Comparison of ENCODE assay signal across 17 mouse cellular contexts in the genomic region with DNA sequence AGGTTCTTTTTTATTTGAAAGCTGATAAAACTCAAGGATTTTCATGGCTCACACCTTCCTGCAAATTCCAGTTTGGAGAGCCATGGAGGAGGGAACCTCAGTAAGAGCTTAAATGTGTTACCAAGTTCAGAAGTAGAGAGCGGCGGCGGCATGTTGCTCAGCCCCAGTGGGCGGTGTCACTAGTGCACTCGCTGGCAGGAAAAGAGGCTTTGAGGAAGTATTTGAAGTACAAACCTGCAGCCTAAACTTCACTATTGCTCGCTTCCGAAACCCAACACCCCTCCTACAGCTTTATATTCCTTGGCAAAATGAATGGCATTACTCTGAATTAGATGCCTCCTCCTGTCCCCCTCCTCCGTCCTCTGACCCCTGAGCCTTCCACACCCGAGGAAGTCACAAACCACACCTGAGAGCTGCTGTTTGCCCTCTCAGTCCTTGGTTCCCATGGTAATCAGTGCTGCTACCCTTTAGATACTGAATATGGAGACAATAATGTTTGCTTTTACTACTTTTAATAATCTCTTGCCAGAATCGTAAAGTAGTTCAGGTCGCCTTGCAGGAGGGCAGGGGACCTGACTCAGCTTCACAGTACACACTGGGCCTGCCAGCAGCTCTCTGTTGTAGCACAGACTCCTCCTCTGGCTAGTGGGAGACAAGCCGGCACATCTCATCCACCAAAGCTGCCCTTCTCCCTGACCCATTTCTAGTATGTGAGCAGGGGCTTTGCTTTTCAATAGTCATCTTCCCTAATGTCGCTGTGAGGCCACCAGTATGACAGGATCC.
DNase-seq lines count a peak whose midpoint lies in the region; ATAC-seq lines count a peak whose summit lies in the region.
"Had no signal": no experiment of that assay in that cellular context is flagged by ENCODE, and none has a peak within 500 bp of the region (broad histone marks: within the 10 kb centered on the region; RNA-seq: fewer than 3 reads in every experiment).

No protein-coding gene starts in this region.

- 92% methylated on average over 13 of the region's 13 CpGs for WGBS in hindbrain, embryonic 10.5 days

- ATAC-seq in megakaryocyte, adult 5-6 weeks (ENCODE audit: poor library complexity, severe bottlenecking) = peak; percentile 87
- ATAC-seq: Patski had no signal

- H3K4me1 ChIP-seq in hindbrain, embryonic 10.5 days (replicated peaks) = peaks cover 13% of the 10 kb centered on the region

- H3K36me3 ChIP-seq in hindbrain, embryonic 10.5 days = peaks cover 86% of the 10 kb centered on the region

- DNase-seq in heart, adult 11 months = peak; percentile 82
- DNase-seq in heart, adult 9 months (ENCODE audit: low spot score in 2 of 2) = no peak
- peak; percentile 58 for DNase-seq in CD4-positive, CD25-positive, alpha-beta regulatory T cell, adult 2 months (ENCODE audit: low read depth, low spot score)
- peak; percentile 33 for DNase-seq in induced T-regulatory cell, adult 2 months (ENCODE audit: low read depth)
- no peak for DNase-seq in right cerebral cortex, postnatal 25 days
- DNase-seq in hindbrain, embryonic 10.5 days (ENCODE audit: low spot score) = no peak
- no peak for DNase-seq in right cerebral cortex, postnatal 14 days
- DNase-seq: cerebellum, adult 18-20 months; gastrocnemius, postnatal 36 days; kidney, adult 18-20 months; spleen, adult 18-20 months had no signal

- no peaks in the 10 kb centered on the region for H3K27me3 ChIP-seq in hindbrain, embryonic 10.5 days (ENCODE audit: insufficient read depth, poor library complexity, severe bottlenecking)
- H3K27me3 ChIP-seq: embryonic facial prominence, embryonic 13.5 days; heart, embryonic 13.5 days; neural tube, embryonic 15.5 days; Patski had no signal

- H3K9me3 ChIP-seq in hindbrain, embryonic 10.5 days = no peaks in the 10 kb centered on the region
- H3K9me3 ChIP-seq: embryonic facial prominence, embryonic 13.5 days; heart, embryonic 13.5 days; neural tube, embryonic 15.5 days had no signal

- no peak overlapping the region for H3K27ac ChIP-seq in hindbrain, embryonic 10.5 days
- H3K27ac ChIP-seq: embryonic facial prominence, embryonic 13.5 days; heart, embryonic 13.5 days; liver, embryonic 14.5 days; neural tube, embryonic 15.5 days had no signal

- no peak overlapping the region for H3K4me3 ChIP-seq in hindbrain, embryonic 10.5 days
- H3K4me3 ChIP-seq: embryonic facial prominence, embryonic 13.5 days; heart, embryonic 13.5 days; neural tube, embryonic 15.5 days had no signal

Comparison
In these comparisons a context has a peak if more than half of its experiments do, and no peak if none do; other contexts are left out.
1. DNase-seq: peak in heart, adult 11 months (single experiment), CD4-positive, CD25-positive, alpha-beta regulatory T cell, adult 2 months (single experiment) and induced T-regulatory cell, adult 2 months (single experiment); none in heart, adult 9 months (0 of 2), right cerebral cortex, postnatal 25 days (single experiment), hindbrain, embryonic 10.5 days (single experiment) and right cerebral cortex, postnatal 14 days (single experiment).